Mouse (Mus musculus) bone marrow macrophage, adult 2 months (primary cell): ENCODE measurements around the gene Tle4.

Source experiments
- CTCF ChIP-seq: IDR thresholded peaks from 2 replicates; pipeline ENCODE4 v1.5.1; 2012; ENCODE audit warnings: low read depth, mild to moderate bottlenecking, low read length, moderate library complexity
- POLR2A ChIP-seq: IDR thresholded peaks from 2 replicates; pipeline ENCODE4 v1.6.1; 2012; ENCODE audit warnings: mild to moderate bottlenecking, low read depth, low read length, borderline replicate concordance

- TF ChIP-seq CTCF = no peak
- no peak for TF ChIP-seq POLR2A
These were observed 11.7 kb downstream of the Tle4 start for GRCm38 (mm10) chr19:14586171-14586570.
